Mouse (Mus musculus) E14TG2a.4 (cell line): ENCODE results near the gene Galns.

ENCODE experiments used
- CTCF ChIP-seq: conservative IDR thresholded peaks from 2 replicates; pipeline ENCODE4 v1.5.1; 2014; ENCODE audit warnings: low read length
- NANOG ChIP-seq: IDR thresholded peaks from 2 replicates; pipeline ENCODE4 v1.6.1; 2014; ENCODE audit warnings: borderline replicate concordance, low read length, mixed read lengths
- POU5F1 ChIP-seq: IDR thresholded peaks from 2 replicates; pipeline ENCODE4 v1.6.1; 2014; ENCODE audit warnings: low read length, borderline replicate concordance

DNA sequence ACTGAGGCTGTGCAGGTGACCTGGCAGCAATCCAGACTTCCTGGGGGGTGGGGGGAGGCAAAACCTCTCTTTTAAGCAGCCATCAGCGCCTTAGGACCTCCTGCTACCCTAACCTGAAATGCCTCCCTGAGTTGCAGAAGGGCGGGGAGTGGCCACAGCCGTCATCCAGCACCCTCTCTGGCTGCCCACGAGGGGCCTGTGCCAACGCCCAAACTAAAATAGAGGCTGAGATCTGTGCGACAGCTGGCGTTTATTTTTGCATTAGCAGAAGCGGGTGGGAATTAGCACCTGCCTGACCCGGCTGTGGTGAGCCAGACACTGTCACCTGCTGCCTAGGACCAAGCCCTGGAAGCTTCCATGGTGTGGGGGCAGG, 25.5 kb upstream of the Galns start:
- TF ChIP-seq CTCF (no peak), NANOG (no peak), POU5F1 (no peak)
